Mouse (Mus musculus): ENCODE measurements around the gene Ctbs. TPM values are rescaled to one million over a fixed set of nuclear protein-coding genes. Genes with fewer than 3 reads are reported as not detected.
A peak's percentile ranks its signal among the peaks of the same experiment; 100 is the strongest.

Gene Ctbs
- polyA plus RNA-seq, 1 experiment from 2014 or later: 4.0 TPM

- peaks cover 20% of the 10 kb centered on the region for H3K4me1 ChIP-seq (replicated peaks; ENCODE audit: control insufficient read depth, insufficient read depth, low read length)
- no peak overlapping the region for H3K27ac ChIP-seq (ENCODE audit: low read length)
- H3K4me3 ChIP-seq (replicated peaks; ENCODE audit: low read length): no peak overlapping the region
- 85% methylated on average over 7 of the region's 7 CpGs for WGBS
- no peak overlapping the region for H3K4me2 ChIP-seq (ENCODE audit: low read length)
- ATAC-seq: no peak
- H3K9me3 ChIP-seq (ENCODE audit: control insufficient read depth, low read length): no peaks in the 10 kb centered on the region
- H3K9ac ChIP-seq (replicated peaks; ENCODE audit: low read depth, low read length): no peak overlapping the region
- no peaks in the 10 kb centered on the region for H3K27me3 ChIP-seq (replicated peaks; ENCODE audit: control insufficient read depth, insufficient read depth, low read length)
- H3K36me3 ChIP-seq (ENCODE audit: control insufficient read depth, insufficient read depth): no peaks in the 10 kb centered on the region
Observed at GRCm38 (mm10) chr3:146412480-146412879, 37.1 kb upstream of the Ctbs start.

- Histone ChIP-seq H3K27ac (ENCODE audit: low read length) (peak overlapping the region; percentile 5; the same call in 1 of the 2 replicates), H3K9me3 (ENCODE audit: control insufficient read depth, low read length) (no peaks in the 10 kb centered on the region), H3K4me1 (replicated peaks; ENCODE audit: control insufficient read depth, insufficient read depth, low read length) (peaks cover 18% of the 10 kb centered on the region), H3K9ac (replicated peaks; ENCODE audit: low read depth, low read length) (no peak overlapping the region), H3K4me2 (ENCODE audit: low read length) (no peak overlapping the region), H3K27me3 (replicated peaks; ENCODE audit: control insufficient read depth, insufficient read depth, low read length) (no peaks in the 10 kb centered on the region), H3K36me3 (ENCODE audit: control insufficient read depth, insufficient read depth) (no peaks in the 10 kb centered on the region), H3K4me3 (replicated peaks; ENCODE audit: low read length) (no peak overlapping the region)
- WGBS: 80% methylated on average over 13 of the region's 13 CpGs
- no peak for ATAC-seq
Observed at GRCm38 (mm10) chr3:146413016-146413415, 36.6 kb upstream of the Ctbs start.

- no peak overlapping the region for H3K27ac ChIP-seq (ENCODE audit: low read length)
- H3K9ac ChIP-seq (replicated peaks; ENCODE audit: low read depth, low read length): no peak overlapping the region
- peaks cover 3% of the 10 kb centered on the region; the same call in 1 of the 2 replicates for H3K36me3 ChIP-seq (ENCODE audit: control insufficient read depth, insufficient read depth)
- no peak overlapping the region for H3K4me2 ChIP-seq (ENCODE audit: low read length)
- 79% methylated on average over 4 of the region's 4 CpGs for WGBS
- peaks cover 18% of the 10 kb centered on the region for H3K4me1 ChIP-seq (replicated peaks; ENCODE audit: control insufficient read depth, insufficient read depth, low read length)
- H3K9me3 ChIP-seq (ENCODE audit: control insufficient read depth, low read length): no peaks in the 10 kb centered on the region
- no peaks in the 10 kb centered on the region for H3K27me3 ChIP-seq (replicated peaks; ENCODE audit: control insufficient read depth, insufficient read depth, low read length)
- no peak for ATAC-seq
- H3K4me3 ChIP-seq (replicated peaks; ENCODE audit: low read length): no peak overlapping the region
Observed at GRCm38 (mm10) chr3:146413992-146414391, 35.6 kb upstream of the Ctbs start.

- H3K4me3 ChIP-seq (replicated peaks; ENCODE audit: low read length): no peak overlapping the region
- H3K27me3 ChIP-seq (replicated peaks; ENCODE audit: control insufficient read depth, insufficient read depth, low read length): no peaks in the 10 kb centered on the region
- ATAC-seq: no peak
- H3K9me3 ChIP-seq (ENCODE audit: control insufficient read depth, low read length): no peaks in the 10 kb centered on the region
- no peak overlapping the region for H3K9ac ChIP-seq (replicated peaks; ENCODE audit: low read depth, low read length)
- no peak overlapping the region for H3K4me2 ChIP-seq (ENCODE audit: low read length)
- WGBS: 90% methylated on average over 12 of the region's 12 CpGs
- peaks cover 3% of the 10 kb centered on the region; the same call in 1 of the 2 replicates for H3K36me3 ChIP-seq (ENCODE audit: control insufficient read depth, insufficient read depth)
- H3K27ac ChIP-seq (ENCODE audit: low read length): no peak overlapping the region
- peaks cover 18% of the 10 kb centered on the region for H3K4me1 ChIP-seq (replicated peaks; ENCODE audit: control insufficient read depth, insufficient read depth, low read length)
Observed at GRCm38 (mm10) chr3:146414555-146414954, 35.0 kb upstream of the Ctbs start.

- Histone ChIP-seq H3K36me3 (ENCODE audit: control insufficient read depth, insufficient read depth) (peaks cover 3% of the 10 kb centered on the region), H3K27me3 (replicated peaks; ENCODE audit: control insufficient read depth, insufficient read depth, low read length) (no peaks in the 10 kb centered on the region), H3K4me1 (replicated peaks; ENCODE audit: control insufficient read depth, insufficient read depth, low read length) (peaks cover 11% of the 10 kb centered on the region), H3K9ac (replicated peaks; ENCODE audit: low read depth, low read length) (no peak overlapping the region), H3K27ac (ENCODE audit: low read length) (no peak overlapping the region), H3K9me3 (ENCODE audit: control insufficient read depth, low read length) (no peaks in the 10 kb centered on the region), H3K4me3 (replicated peaks; ENCODE audit: low read length) (no peak overlapping the region), H3K4me2 (ENCODE audit: low read length) (no peak overlapping the region)
- 96% methylated on average over 8 of the region's 8 CpGs for WGBS
- no peak for ATAC-seq
Observed at GRCm38 (mm10) chr3:146417873-146418272, 31.7 kb upstream of the Ctbs start.

- H3K27ac ChIP-seq (ENCODE audit: low read length): peak overlapping the region; percentile 60; the same call in 1 of the 2 replicates
- H3K36me3 ChIP-seq (ENCODE audit: control insufficient read depth, insufficient read depth): peaks cover 3% of the 10 kb centered on the region
- 94% methylated on average over 7 of the region's 7 CpGs for WGBS
Observed at GRCm38 (mm10) chr3:146418901-146419300, 30.7 kb upstream of the Ctbs start.

GRCm38 (mm10) chr3:146419534-146419933, 30.1 kb upstream of the Ctbs start:
- ATAC-seq: no peak
- Histone ChIP-seq H3K9ac (replicated peaks; ENCODE audit: low read depth, low read length) (no peak overlapping the region), H3K4me3 (replicated peaks; ENCODE audit: low read length) (no peak overlapping the region), H3K4me2 (ENCODE audit: low read length) (no peak overlapping the region), H3K4me1 (replicated peaks; ENCODE audit: control insufficient read depth, insufficient read depth, low read length) (peaks cover 3% of the 10 kb centered on the region; the same call in 1 of the 2 replicates), H3K27ac (ENCODE audit: low read length) (peak overlapping the region; percentile 60), H3K27me3 (replicated peaks; ENCODE audit: control insufficient read depth, insufficient read depth, low read length) (no peaks in the 10 kb centered on the region), H3K9me3 (ENCODE audit: control insufficient read depth, low read length) (no peaks in the 10 kb centered on the region), H3K36me3 (ENCODE audit: control insufficient read depth, insufficient read depth) (peaks cover 3% of the 10 kb centered on the region)
- 88% methylated on average over 9 of the region's 9 CpGs for whole genome bisulfite sequencing

More at GRCm38 (mm10) chr3:146418901-146419300, 30.7 kb upstream of the Ctbs start:
- H3K4me1 ChIP-seq (replicated peaks; ENCODE audit: control insufficient read depth, insufficient read depth, low read length): peaks cover 9% of the 10 kb centered on the region
- H3K9ac ChIP-seq (replicated peaks; ENCODE audit: low read depth, low read length): no peak overlapping the region
- no peaks in the 10 kb centered on the region for H3K27me3 ChIP-seq (replicated peaks; ENCODE audit: control insufficient read depth, insufficient read depth, low read length)
- H3K4me3 ChIP-seq (replicated peaks; ENCODE audit: low read length): no peak overlapping the region
- H3K4me2 ChIP-seq (ENCODE audit: low read length): no peak overlapping the region
- no peaks in the 10 kb centered on the region for H3K9me3 ChIP-seq (ENCODE audit: control insufficient read depth, low read length)
- ATAC-seq: no peak

GRCm38 (mm10) chr3:146419992-146420537, 29.5 kb upstream of the Ctbs start:
- peaks cover 3% of the 10 kb centered on the region for H3K36me3 ChIP-seq (ENCODE audit: control insufficient read depth, insufficient read depth)

GRCm38 (mm10) chr3:146421787-146422186, 27.8 kb upstream of the Ctbs start:
- WGBS: 75% methylated on average over 8 of the region's 8 CpGs
- Histone ChIP-seq H3K27ac (ENCODE audit: low read length) (no peak overlapping the region), H3K4me2 (ENCODE audit: low read length) (no peak overlapping the region), H3K27me3 (replicated peaks; ENCODE audit: control insufficient read depth, insufficient read depth, low read length) (no peaks in the 10 kb centered on the region), H3K9me3 (ENCODE audit: control insufficient read depth, low read length) (no peaks in the 10 kb centered on the region), H3K4me1 (replicated peaks; ENCODE audit: control insufficient read depth, insufficient read depth, low read length) (peaks cover 6% of the 10 kb centered on the region), H3K36me3 (ENCODE audit: control insufficient read depth, insufficient read depth) (peaks cover 3% of the 10 kb centered on the region), H3K9ac (replicated peaks; ENCODE audit: low read depth, low read length) (no peak overlapping the region), H3K4me3 (replicated peaks; ENCODE audit: low read length) (no peak overlapping the region)
- ATAC-seq: no peak

More at GRCm38 (mm10) chr3:146419992-146420537, 29.5 kb upstream of the Ctbs start:
- Histone ChIP-seq H3K27me3 (replicated peaks; ENCODE audit: control insufficient read depth, insufficient read depth, low read length) (no peaks in the 10 kb centered on the region), H3K27ac (ENCODE audit: low read length) (peak overlapping the region; percentile 27; the same call in 1 of the 2 replicates), H3K9me3 (ENCODE audit: control insufficient read depth, low read length) (no peaks in the 10 kb centered on the region), H3K9ac (replicated peaks; ENCODE audit: low read depth, low read length) (no peak overlapping the region), H3K4me1 (replicated peaks; ENCODE audit: control insufficient read depth, insufficient read depth, low read length) (0 out of 2 replicates have a peak, but pooled peaks cover 2% of the 10 kb centered on the region), H3K4me2 (ENCODE audit: low read length) (no peak overlapping the region), H3K4me3 (replicated peaks; ENCODE audit: low read length) (no peak overlapping the region)
- peak; percentile 57 for ATAC-seq
- WGBS: 81% methylated on average over 15 of the region's 15 CpGs
